Mouse (Mus musculus): ENCODE results near the gene Akna. TPM values are rescaled to one million over a fixed set of nuclear protein-coding genes. Genes with fewer than 3 reads are reported as not detected.
A peak's percentile ranks its signal among the peaks of the same experiment; 100 is the strongest.

Akna gene
- polyA plus RNA-seq, 1 experiment = 11.5 TPM

DNA sequence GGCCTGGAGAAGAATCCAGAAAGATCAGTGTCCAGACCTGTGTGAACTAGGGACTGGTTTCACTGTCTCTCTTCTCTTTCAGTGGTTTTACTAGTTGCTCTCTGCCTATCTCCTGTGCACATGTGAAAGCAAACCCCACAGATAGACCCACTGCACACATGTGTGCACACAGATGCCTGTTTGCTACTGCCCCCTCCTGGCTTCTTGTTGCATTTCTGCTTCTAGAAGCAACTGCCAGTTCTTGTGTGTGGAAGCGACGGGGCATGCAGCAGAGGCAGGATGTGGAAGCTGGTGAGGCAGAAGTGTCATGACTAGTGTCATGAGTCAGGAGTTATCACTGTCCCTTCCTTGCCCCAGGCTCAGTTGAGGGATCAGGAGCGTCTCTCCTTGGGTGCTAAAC is 31.3 kb downstream of the Akna start:
- H3K27ac ChIP-seq (ENCODE audit: insufficient read depth, low read depth, low read length) = no peak overlapping the region

DNA sequence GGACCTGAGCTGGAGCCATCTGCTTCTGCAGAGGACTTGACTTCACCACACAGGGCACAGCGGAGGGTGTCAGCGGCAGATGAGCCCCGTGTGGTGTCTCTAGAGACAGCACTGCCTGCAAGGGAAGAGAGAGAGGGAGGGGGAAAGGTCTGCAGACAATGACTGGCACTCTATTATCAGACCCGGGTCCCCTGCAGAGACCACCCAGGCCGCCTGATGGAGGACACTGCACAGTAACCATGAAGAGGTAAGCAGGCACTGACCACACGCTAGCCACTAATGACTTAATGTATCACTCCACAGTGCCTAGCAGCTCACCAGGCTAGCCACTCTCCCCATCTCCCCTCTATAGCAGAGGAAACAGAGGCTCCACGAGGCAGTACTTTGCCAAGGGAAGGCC is 32.3 kb downstream of the Akna start:
- Histone ChIP-seq H3K27me3 (ENCODE audit: control insufficient read depth, insufficient read depth, low read length) (no peaks in the 10 kb centered on the region), H3K27ac (ENCODE audit: insufficient read depth, low read depth, low read length) (no peak overlapping the region), H3K4me3 (ENCODE audit: low read depth, low read length) (no peak overlapping the region), H3K4me1 (ENCODE audit: control insufficient read depth, insufficient read depth, insufficient read length, low read length) (no peaks in the 10 kb centered on the region), H3K36me3 (ENCODE audit: control insufficient read depth, insufficient read depth, low read length) (peaks cover 12% of the 10 kb centered on the region; the same call in 1 of the 2 replicates)
- no peak for TF ChIP-seq POLR2A (IDR thresholded peaks at IDR 0.05; ENCODE audit: low read depth, low read length)
- no peak for TF ChIP-seq CTCF (IDR thresholded peaks at IDR 0.05; ENCODE audit: extremely low read depth, insufficient read length, insufficient replicate concordance, low read depth, low read length)
- 72% methylated on average over 7 of the region's 7 CpGs for WGBS

More for the DNA sequence above, 31.3 kb downstream of the Akna start:
- TF ChIP-seq CTCF (IDR thresholded peaks at IDR 0.05; ENCODE audit: extremely low read depth, insufficient read length, insufficient replicate concordance, low read depth, low read length) (peak; percentile 56; the same call in 1 of the 2 replicates), POLR2A (IDR thresholded peaks at IDR 0.05; ENCODE audit: low read depth, low read length) (no peak)
- 57% methylated on average over 3 of the region's 3 CpGs for WGBS
- H3K36me3 ChIP-seq (ENCODE audit: control insufficient read depth, insufficient read depth, low read length) = peaks cover 17% of the 10 kb centered on the region; the same call in 1 of the 2 replicates
- H3K27me3 ChIP-seq (ENCODE audit: control insufficient read depth, insufficient read depth, low read length) = no peaks in the 10 kb centered on the region
- no peaks in the 10 kb centered on the region for H3K4me1 ChIP-seq (ENCODE audit: control insufficient read depth, insufficient read depth, insufficient read length, low read length)
- no peak overlapping the region for H3K4me3 ChIP-seq (ENCODE audit: low read depth, low read length)

DNA sequence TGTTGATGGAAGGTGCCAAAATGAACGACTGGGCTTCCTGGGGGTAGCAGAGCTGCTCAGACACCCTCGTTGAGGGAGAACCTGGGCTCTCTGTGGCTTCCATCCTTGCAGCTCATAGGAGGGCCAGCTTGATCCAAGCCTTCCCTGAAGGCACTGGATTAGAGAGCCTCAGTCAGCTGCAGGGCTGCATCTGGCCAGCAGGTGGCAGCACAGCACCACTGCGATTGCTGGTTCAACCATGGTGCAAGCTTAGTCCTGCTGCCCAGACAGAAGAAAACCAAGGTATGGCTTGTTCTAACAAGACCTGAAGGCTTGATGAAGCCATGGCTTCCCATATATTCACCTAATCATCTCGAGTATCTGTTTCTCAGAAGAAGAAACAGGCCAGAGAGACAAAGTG is 34.6 kb downstream of the Akna start:
- Histone ChIP-seq H3K4me1 (ENCODE audit: control insufficient read depth, insufficient read depth, insufficient read length, low read length) (no peaks in the 10 kb centered on the region), H3K27ac (ENCODE audit: insufficient read depth, low read depth, low read length) (no peak overlapping the region), H3K36me3 (ENCODE audit: control insufficient read depth, insufficient read depth, low read length) (peaks cover 11% of the 10 kb centered on the region; the same call in 1 of the 2 replicates), H3K27me3 (ENCODE audit: control insufficient read depth, insufficient read depth, low read length) (no peaks in the 10 kb centered on the region), H3K4me3 (ENCODE audit: low read depth, low read length) (no peak overlapping the region)
- TF ChIP-seq CTCF (IDR thresholded peaks at IDR 0.05; ENCODE audit: extremely low read depth, insufficient read length, insufficient replicate concordance, low read depth, low read length) (peak; percentile 98), POLR2A (IDR thresholded peaks at IDR 0.05; ENCODE audit: low read depth, low read length) (no peak)
- 18% methylated on average over 4 of the region's 4 CpGs for WGBS

DNA sequence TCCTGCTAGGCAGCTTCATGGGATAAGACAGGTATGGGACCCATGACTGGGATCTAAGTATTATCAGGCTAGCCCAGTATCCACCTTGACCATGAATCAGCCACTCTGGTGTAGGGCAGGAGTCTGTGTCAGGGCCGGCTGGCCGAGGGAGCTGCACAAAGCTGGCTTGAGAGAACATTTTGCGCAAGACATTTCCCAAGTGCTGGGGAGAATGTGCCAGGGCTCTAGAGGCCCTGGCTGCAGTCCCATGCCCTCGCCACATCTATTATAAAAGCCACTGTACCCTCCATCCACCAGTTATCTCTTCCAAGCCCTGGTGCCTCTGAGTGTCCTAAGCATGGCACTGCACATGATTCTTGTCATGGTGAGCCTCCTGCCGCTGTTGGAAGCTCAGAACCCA is 41.0 kb downstream of the Akna start, which contains the start of gene Orm2:
Orm2 (plus strand) TSS at position 300 of the 400 bp plus-strand sequence.
- TF ChIP-seq POLR2A (IDR thresholded peaks at IDR 0.05; ENCODE audit: low read depth, low read length) = no peak
- no peak for TF ChIP-seq CTCF (IDR thresholded peaks at IDR 0.05; ENCODE audit: extremely low read depth, insufficient read length, insufficient replicate concordance, low read depth, low read length)
- peaks cover under 1% of the 10 kb centered on the region; the same call in 1 of the 2 replicates for H3K36me3 ChIP-seq (ENCODE audit: control insufficient read depth, insufficient read depth, low read length)
- H3K27ac ChIP-seq (ENCODE audit: insufficient read depth, low read depth, low read length) = no peak within 1 kb of the TSS
- no peak within 1 kb of the TSS for H3K4me3 ChIP-seq (ENCODE audit: low read depth, low read length)
- 72% methylated on average over 5 of the region's 5 CpGs for WGBS
- no peaks in the 10 kb centered on the region for H3K27me3 ChIP-seq (ENCODE audit: control insufficient read depth, insufficient read depth, low read length)
- H3K4me1 ChIP-seq (ENCODE audit: control insufficient read depth, insufficient read depth, insufficient read length, low read length) = no peaks in the 10 kb centered on the region

DNA sequence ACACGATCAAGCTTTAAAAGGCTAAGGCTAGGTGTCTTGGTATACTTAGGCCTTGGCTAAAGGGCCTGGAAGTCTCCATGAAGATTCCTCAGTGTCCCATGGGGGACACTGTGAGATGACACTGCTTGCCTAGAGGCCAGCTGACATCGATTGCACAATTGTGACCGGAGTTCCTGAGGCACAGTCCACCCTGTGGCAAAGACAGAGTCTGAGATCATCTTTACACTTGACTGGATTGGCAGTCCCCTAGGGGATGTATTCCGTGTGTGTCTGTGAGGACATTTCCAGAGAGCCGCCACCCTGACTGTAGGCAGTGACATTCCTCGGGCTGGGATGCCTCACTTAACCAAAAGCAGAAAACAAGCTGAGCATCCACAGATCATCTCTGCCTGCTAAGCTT is 43.3 kb downstream of the Akna start:
- 77% methylated on average over 6 of the region's 6 CpGs for WGBS
- Histone ChIP-seq H3K27me3 (ENCODE audit: control insufficient read depth, insufficient read depth, low read length) (no peaks in the 10 kb centered on the region), H3K36me3 (ENCODE audit: control insufficient read depth, insufficient read depth, low read length) (no peaks in the 10 kb centered on the region), H3K4me3 (ENCODE audit: low read depth, low read length) (no peak overlapping the region), H3K4me1 (ENCODE audit: control insufficient read depth, insufficient read depth, insufficient read length, low read length) (no peaks in the 10 kb centered on the region), H3K27ac (ENCODE audit: insufficient read depth, low read depth, low read length) (no peak overlapping the region)
- no peak for TF ChIP-seq POLR2A (IDR thresholded peaks at IDR 0.05; ENCODE audit: low read depth, low read length)
- TF ChIP-seq CTCF (IDR thresholded peaks at IDR 0.05; ENCODE audit: extremely low read depth, insufficient read length, insufficient replicate concordance, low read depth, low read length) = no peak

DNA sequence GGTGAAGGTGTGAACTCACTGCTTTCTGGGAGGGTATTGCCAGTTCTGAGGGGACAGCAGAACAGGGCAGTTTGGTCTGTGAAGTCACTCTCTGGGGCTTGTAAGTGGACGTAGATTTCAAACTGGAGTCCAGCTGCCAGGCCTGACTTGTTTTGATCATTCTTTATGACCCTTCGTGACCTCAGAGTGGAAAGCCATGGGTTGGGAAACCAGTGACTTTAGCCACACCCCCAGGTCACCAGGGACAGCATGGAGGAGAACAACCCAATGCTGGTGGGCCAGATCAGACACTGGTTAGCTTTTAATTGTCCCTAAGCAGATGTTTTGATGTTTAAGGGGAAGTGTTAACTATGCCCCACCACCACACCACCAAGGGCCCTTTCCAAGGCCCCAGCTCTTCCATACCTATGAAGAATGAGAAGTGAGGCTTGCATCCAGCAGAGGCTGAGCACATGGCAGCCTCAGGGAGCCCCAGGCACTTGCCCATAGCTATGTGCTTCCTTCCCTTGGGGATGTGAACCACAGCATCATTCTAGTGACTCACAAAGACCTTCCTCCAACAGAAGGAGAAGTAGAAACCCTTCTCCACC is 46.1 kb downstream of the Akna start:
- H3K4me1 ChIP-seq (ENCODE audit: control insufficient read depth, insufficient read depth, insufficient read length, low read length) = no peaks in the 10 kb centered on the region
- H3K4me3 ChIP-seq (ENCODE audit: low read depth, low read length) = no peak overlapping the region
- no peaks in the 10 kb centered on the region for H3K27me3 ChIP-seq (ENCODE audit: control insufficient read depth, insufficient read depth, low read length)
- TF ChIP-seq CTCF (IDR thresholded peaks at IDR 0.05; ENCODE audit: extremely low read depth, insufficient read length, insufficient replicate concordance, low read depth, low read length) = no peak
- TF ChIP-seq POLR2A (IDR thresholded peaks at IDR 0.05; ENCODE audit: low read depth, low read length) = no peak
- 70% methylated on average over 2 of the region's 2 CpGs for WGBS
- no peak overlapping the region for H3K27ac ChIP-seq (ENCODE audit: insufficient read depth, low read depth, low read length)
- H3K36me3 ChIP-seq (ENCODE audit: control insufficient read depth, insufficient read depth, low read length) = no peaks in the 10 kb centered on the region

DNA sequence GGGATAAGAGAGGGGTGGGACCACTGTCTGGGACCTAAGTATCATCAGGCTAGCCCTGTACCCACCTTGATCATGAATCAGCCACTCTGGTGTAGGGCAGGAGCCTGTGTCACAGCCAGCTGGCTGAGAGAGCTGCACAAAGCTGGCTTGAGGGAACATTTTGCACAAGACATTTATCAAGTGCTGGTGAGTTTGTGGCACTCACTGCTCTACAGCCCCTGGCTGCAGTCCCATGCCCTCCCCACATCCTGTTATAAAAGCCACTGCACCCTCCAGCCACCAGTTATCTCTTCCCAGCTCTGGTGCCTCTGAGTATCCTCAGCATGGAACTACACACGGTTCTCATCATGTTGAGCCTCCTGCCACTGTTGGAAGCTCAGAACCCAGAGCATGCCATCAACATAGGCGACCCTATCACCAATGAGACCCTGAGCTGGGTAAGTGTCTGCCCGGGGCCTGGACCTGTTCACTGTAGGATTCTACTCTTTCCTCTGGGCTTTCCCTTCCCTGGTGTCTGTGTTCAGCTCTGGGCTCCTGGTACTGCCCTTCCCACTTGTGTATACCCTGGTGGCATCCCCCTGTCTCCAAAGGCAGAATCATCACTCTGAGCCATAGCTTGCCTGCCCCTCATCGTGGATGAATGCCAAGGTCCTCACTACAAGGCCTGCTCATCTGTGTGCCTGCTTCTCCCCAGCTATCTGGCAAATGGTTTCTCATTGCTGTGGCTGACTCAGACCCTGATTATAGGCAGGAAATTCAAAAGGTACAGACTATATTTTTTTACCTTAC is 47.1 kb downstream of the Akna start, which contains the start of gene Orm3:
Orm3 (plus strand) TSS at position 286 of the 789 bp plus-strand sequence.
- Histone ChIP-seq H3K27me3 (ENCODE audit: control insufficient read depth, insufficient read depth, low read length) (no peaks in the 10 kb centered on the region), H3K36me3 (ENCODE audit: control insufficient read depth, insufficient read depth, low read length) (no peaks in the 10 kb centered on the region), H3K4me1 (ENCODE audit: control insufficient read depth, insufficient read depth, insufficient read length, low read length) (no peaks in the 10 kb centered on the region), H3K4me3 (ENCODE audit: low read depth, low read length) (no peak within 1 kb of the TSS), H3K27ac (ENCODE audit: insufficient read depth, low read depth, low read length) (no peak within 1 kb of the TSS)
- TF ChIP-seq CTCF (IDR thresholded peaks at IDR 0.05; ENCODE audit: extremely low read depth, insufficient read length, insufficient replicate concordance, low read depth, low read length) (no peak), POLR2A (IDR thresholded peaks at IDR 0.05; ENCODE audit: low read depth, low read length) (no peak)
- whole genome bisulfite sequencing = 58% methylated on average over 4 of the region's 4 CpGs
